Mouse (Mus musculus): Measurements from ENCODE around the gene Dhx37. TPM values are rescaled to one million over a fixed set of nuclear protein-coding genes. Genes with fewer than 3 reads are reported as not detected.
A peak's percentile ranks its signal among the peaks of the same experiment; 100 is the strongest.

The Dhx37 gene
- 7.5 and 9.2 TPM in 2 replicates for polyA plus RNA-seq (2014; fragmentation: Nextera tagmentation; extraction: Ambion mirVana)

DNA sequence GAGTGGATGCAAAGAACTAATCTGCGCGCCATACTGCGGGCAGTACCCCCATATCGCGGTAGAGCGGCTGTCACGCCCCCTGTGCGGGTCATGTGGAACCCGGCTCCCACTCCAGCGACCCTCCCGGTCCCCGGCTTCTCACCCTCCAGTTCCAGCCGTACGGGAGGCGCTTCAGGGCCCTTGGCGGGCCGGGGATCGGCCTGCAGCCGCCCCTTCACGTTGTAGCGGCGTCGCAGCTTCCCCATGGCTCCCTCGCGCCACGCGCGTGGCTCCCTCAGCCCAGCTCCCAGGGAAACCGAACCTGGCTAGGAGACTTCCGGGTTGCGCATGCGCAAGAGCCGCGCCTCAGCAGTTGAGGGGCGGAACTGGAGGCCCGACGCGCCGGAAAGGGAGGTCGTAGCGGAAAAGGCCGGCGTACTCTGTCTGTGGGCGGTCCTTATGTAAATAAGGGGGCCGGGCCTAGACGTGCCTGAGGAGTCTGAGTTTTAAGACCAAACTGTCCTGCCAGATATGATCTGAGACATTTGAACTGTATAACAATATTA is at the start of gene Dhx37:
TSS of gene Dhx37 (minus strand) at position 329 of the 545 bp plus-strand sequence.
- H3K27ac ChIP-seq (ENCODE audit: low read length), result no peak within 1 kb of the TSS; the same call in 1 of the 2 replicates
- peaks cover 7% of the 10 kb centered on the region for H3K4me1 ChIP-seq (ENCODE audit: control insufficient read depth, insufficient read depth, low read length)
- peak within 1 kb of the TSS; percentile 87 for H3K4me3 ChIP-seq (ENCODE audit: low read depth, low read length)
- H3K9ac ChIP-seq (replicated peaks; ENCODE audit: low read depth, low read length), result peak within 1 kb of the TSS; percentile 93
- no peaks in the 10 kb centered on the region for H3K27me3 ChIP-seq (ENCODE audit: control insufficient read depth, insufficient read depth, low read length)
- no peaks in the 10 kb centered on the region for H3K9me3 ChIP-seq (ENCODE audit: control insufficient read depth, low read depth, low read length)
- peaks cover 25% of the 10 kb centered on the region for H3K36me3 ChIP-seq (ENCODE audit: control insufficient read depth, insufficient read depth, low read length)
- under 1% methylated on average over 46 of the region's 46 CpGs for WGBS
- ATAC-seq (ENCODE audit: insufficient number of reproducible peaks, insufficient read depth, low FRiP score, low read depth), result peak; percentile 97
- H3K4me2 ChIP-seq (replicated peaks; ENCODE audit: low read depth, low read length), result peak within 1 kb of the TSS; percentile 87

DNA sequence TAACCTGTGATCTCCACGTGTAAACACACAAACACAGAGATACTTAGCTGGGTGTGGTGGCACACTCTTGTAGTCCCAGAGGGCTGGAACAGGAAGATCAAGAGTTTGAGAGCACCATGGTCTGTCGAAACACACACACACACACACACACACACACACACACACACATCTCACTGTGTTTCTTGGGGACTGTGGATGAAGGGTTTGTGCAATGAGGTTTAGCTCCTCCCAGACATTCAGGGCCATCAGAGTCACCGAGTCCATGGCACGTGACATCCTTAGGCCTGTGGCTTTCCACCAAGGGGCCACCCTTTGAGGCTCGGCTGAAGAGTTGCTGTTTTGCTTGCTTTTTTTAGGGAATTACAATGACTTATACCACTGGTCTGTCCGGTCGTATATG is 48.6 kb upstream of the Dhx37 start:
- no peaks in the 10 kb centered on the region for H3K27me3 ChIP-seq (ENCODE audit: control insufficient read depth, insufficient read depth, low read length)
- 88% methylated on average over 7 of the region's 7 CpGs for WGBS
- H3K9ac ChIP-seq (replicated peaks; ENCODE audit: low read depth, low read length), result no peak overlapping the region
- no peak overlapping the region for H3K27ac ChIP-seq (ENCODE audit: low read length)
- no peak overlapping the region for H3K4me3 ChIP-seq (ENCODE audit: low read depth, low read length)
- H3K36me3 ChIP-seq (ENCODE audit: control insufficient read depth, insufficient read depth, low read length), result peaks cover 16% of the 10 kb centered on the region; the same call in 1 of the 2 replicates
- no peak overlapping the region for H3K4me2 ChIP-seq (replicated peaks; ENCODE audit: low read depth, low read length)
- ATAC-seq (ENCODE audit: insufficient number of reproducible peaks, insufficient read depth, low FRiP score, low read depth), result no peak
- no peaks in the 10 kb centered on the region for H3K9me3 ChIP-seq (ENCODE audit: control insufficient read depth, low read depth, low read length)
- H3K4me1 ChIP-seq (ENCODE audit: control insufficient read depth, insufficient read depth, low read length), result peaks cover 10% of the 10 kb centered on the region

DNA sequence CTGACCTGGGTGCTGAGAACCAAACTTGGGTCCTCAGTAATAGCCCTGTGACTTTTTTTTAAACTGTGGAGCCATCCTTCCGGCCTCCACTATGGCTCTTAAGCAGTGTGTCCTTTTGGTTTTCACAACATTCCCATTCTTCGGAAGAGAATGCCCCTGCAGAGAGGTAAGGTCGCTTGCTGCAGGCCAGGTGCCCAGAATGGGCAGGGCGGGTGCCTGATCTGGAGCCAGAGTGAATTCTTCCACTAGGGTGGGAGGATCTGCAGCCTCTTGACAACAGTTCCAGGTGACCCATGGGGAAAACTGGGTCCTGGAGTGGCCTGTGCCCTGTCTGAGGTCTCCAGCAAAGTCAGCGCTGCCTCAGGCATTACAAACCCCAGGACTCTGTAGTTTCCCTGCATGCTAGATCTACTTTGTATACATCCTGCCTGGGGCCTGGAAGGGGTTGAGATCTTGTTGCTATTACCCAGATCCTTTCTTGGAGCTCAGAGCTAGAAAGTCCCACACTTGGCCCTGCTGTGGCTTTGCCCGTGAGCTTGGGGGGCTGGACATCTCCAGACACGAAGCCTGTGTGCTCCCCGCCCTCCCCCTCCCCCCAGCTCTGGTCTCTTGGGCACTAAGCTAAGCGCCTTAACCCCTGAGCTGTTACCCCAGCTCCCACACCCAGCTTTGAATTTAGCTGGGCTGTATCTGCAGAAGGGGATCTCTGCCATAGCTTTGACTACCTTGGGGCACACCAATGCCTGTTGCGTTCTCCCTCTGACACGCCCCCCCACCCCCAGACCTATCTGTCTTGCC is 46.7 kb upstream of the Dhx37 start:
- ATAC-seq (ENCODE audit: insufficient number of reproducible peaks, insufficient read depth, low FRiP score, low read depth), result no peak
- no peaks in the 10 kb centered on the region for H3K27me3 ChIP-seq (ENCODE audit: control insufficient read depth, insufficient read depth, low read length)
- peaks cover 23% of the 10 kb centered on the region for H3K4me1 ChIP-seq (ENCODE audit: control insufficient read depth, insufficient read depth, low read length)
- peaks cover 9% of the 10 kb centered on the region; the same call in 1 of the 2 replicates for H3K36me3 ChIP-seq (ENCODE audit: control insufficient read depth, insufficient read depth, low read length)
- no peak overlapping the region for H3K4me3 ChIP-seq (ENCODE audit: low read depth, low read length)
- no peak overlapping the region for H3K4me2 ChIP-seq (replicated peaks; ENCODE audit: low read depth, low read length)
- H3K9ac ChIP-seq (replicated peaks; ENCODE audit: low read depth, low read length), result no peak overlapping the region
- H3K9me3 ChIP-seq (ENCODE audit: control insufficient read depth, low read depth, low read length), result no peaks in the 10 kb centered on the region
- 73% methylated on average over 11 of the region's 11 CpGs for WGBS
- no peak overlapping the region; the same call in 1 of the 2 replicates for H3K27ac ChIP-seq (ENCODE audit: low read length)

DNA sequence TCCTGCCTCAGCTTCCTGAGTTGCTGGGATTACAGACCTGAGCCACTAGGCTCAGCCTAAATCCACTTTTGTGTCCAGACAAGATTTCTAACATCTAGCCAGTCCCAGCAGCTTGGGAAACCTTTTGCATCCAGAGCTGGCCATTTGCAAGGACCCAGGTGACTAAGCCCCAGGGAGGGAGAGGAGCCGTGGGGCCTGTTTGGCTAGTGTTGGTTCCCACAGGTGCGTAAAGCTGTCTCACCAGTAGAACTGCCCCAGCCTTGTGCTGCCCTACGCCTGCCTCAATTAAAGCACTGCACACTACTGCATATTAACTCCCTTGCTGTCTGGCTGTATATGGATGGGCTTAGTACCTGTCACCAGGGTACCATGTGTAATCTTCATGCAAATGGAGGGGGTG is 45.5 kb upstream of the Dhx37 start:
- ATAC-seq (ENCODE audit: insufficient number of reproducible peaks, insufficient read depth, low FRiP score, low read depth), result no peak
- Histone ChIP-seq H3K9me3 (ENCODE audit: control insufficient read depth, low read depth, low read length) (no peaks in the 10 kb centered on the region), H3K27ac (ENCODE audit: low read length) (no peak overlapping the region), H3K9ac (replicated peaks; ENCODE audit: low read depth, low read length) (no peak overlapping the region), H3K36me3 (ENCODE audit: control insufficient read depth, insufficient read depth, low read length) (peaks cover 8% of the 10 kb centered on the region; the same call in 1 of the 2 replicates), H3K4me1 (ENCODE audit: control insufficient read depth, insufficient read depth, low read length) (peaks cover 23% of the 10 kb centered on the region), H3K4me3 (ENCODE audit: low read depth, low read length) (no peak overlapping the region), H3K4me2 (replicated peaks; ENCODE audit: low read depth, low read length) (no peak overlapping the region), H3K27me3 (ENCODE audit: control insufficient read depth, insufficient read depth, low read length) (no peaks in the 10 kb centered on the region)
- WGBS, result 84% methylated on average over 3 of the region's 3 CpGs

DNA sequence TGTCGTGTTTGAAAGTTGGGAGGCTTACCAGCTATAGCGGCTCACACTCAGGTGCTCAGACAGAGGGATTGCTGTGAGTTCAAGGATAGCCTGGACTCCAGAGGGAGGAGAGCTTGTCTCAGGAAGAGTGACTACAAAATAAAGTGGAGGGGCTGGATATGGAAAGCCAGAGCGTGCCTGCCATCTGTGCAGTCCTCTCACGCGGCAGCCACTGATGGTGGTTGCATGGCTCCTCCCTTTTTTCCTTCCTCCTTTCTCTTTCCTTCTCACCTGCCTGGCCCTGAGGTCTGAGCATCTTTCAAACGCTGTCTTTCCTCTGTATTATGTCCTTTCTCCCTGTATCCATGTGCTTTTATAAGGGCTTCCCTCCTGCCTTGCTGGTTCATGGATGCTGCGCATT is 44.1 kb upstream of the Dhx37 start:
- peaks cover 1% of the 10 kb centered on the region; the same call in 1 of the 2 replicates for H3K36me3 ChIP-seq (ENCODE audit: control insufficient read depth, insufficient read depth, low read length)
- WGBS, result 80% methylated on average over 7 of the region's 7 CpGs
- H3K4me3 ChIP-seq (ENCODE audit: low read depth, low read length), result no peak overlapping the region
- H3K9ac ChIP-seq (replicated peaks; ENCODE audit: low read depth, low read length), result no peak overlapping the region
- H3K4me2 ChIP-seq (replicated peaks; ENCODE audit: low read depth, low read length), result no peak overlapping the region
- no peaks in the 10 kb centered on the region for H3K27me3 ChIP-seq (ENCODE audit: control insufficient read depth, insufficient read depth, low read length)
- no peak overlapping the region for H3K27ac ChIP-seq (ENCODE audit: low read length)
- no peak for ATAC-seq (ENCODE audit: insufficient number of reproducible peaks, insufficient read depth, low FRiP score, low read depth)
- H3K4me1 ChIP-seq (ENCODE audit: control insufficient read depth, insufficient read depth, low read length), result peaks cover 23% of the 10 kb centered on the region
- no peaks in the 10 kb centered on the region for H3K9me3 ChIP-seq (ENCODE audit: control insufficient read depth, low read depth, low read length)

DNA sequence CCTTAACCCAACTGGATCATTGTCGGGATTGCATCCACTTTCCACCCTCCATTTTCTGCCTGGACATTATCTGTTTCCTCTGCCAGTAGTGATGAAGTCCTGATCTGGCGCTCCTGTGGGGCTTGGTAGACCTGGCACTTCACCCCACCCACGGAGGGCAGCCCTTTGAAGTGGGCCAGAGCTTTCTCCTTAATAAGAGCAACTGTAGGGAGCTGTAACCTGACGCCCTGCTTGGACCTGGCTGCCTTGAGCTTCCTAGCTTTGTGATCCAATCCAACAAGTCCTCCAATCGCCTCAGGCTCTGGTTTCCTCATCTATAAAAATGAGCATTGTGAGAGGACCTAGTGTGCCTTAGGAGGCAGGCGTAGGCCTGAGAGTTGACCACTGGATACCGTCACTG is 43.6 kb upstream of the Dhx37 start:
- Histone ChIP-seq H3K4me2 (replicated peaks; ENCODE audit: low read depth, low read length) (peak overlapping the region; percentile 85), H3K36me3 (ENCODE audit: control insufficient read depth, insufficient read depth, low read length) (no peaks in the 10 kb centered on the region), H3K27me3 (ENCODE audit: control insufficient read depth, insufficient read depth, low read length) (no peaks in the 10 kb centered on the region), H3K4me3 (ENCODE audit: low read depth, low read length) (peak overlapping the region; percentile 81; the same call in 1 of the 2 replicates), H3K9me3 (ENCODE audit: control insufficient read depth, low read depth, low read length) (no peaks in the 10 kb centered on the region), H3K27ac (ENCODE audit: low read length) (no peak overlapping the region), H3K9ac (replicated peaks; ENCODE audit: low read depth, low read length) (no peak overlapping the region), H3K4me1 (ENCODE audit: control insufficient read depth, insufficient read depth, low read length) (peaks cover 23% of the 10 kb centered on the region)
- 62% methylated on average over 7 of the region's 7 CpGs for WGBS
- no peak for ATAC-seq (ENCODE audit: insufficient number of reproducible peaks, insufficient read depth, low FRiP score, low read depth)

DNA sequence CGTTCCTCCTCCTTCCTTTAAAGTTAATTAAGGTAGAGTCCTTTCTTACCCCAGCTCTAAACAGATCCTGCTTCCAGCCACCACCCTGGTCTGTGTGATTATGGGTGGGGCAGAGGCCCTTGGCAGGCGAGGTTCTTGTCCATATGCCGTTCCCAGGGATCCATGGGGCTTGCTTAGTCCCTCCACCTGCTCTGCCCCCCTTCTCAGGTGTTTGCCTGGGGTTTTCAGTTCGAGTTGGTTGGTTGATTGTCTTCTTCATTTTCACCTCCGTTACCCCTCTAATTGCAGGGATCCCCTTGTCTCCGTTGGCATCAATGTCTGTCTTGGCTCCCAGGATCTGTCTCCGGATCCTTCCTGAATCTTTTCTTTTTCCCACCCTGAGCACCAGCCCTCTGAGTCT is 42.9 kb upstream of the Dhx37 start:
- peak overlapping the region; percentile 85 for H3K4me2 ChIP-seq (replicated peaks; ENCODE audit: low read depth, low read length)
- no peaks in the 10 kb centered on the region for H3K27me3 ChIP-seq (ENCODE audit: control insufficient read depth, insufficient read depth, low read length)
- H3K9ac ChIP-seq (replicated peaks; ENCODE audit: low read depth, low read length), result peak overlapping the region; percentile 58; the same call in 1 of the 2 replicates
- no peaks in the 10 kb centered on the region for H3K36me3 ChIP-seq (ENCODE audit: control insufficient read depth, insufficient read depth, low read length)
- H3K9me3 ChIP-seq (ENCODE audit: control insufficient read depth, low read depth, low read length), result no peaks in the 10 kb centered on the region
- 59% methylated on average over 7 of the region's 7 CpGs for WGBS
- H3K27ac ChIP-seq (ENCODE audit: low read length), result no peak overlapping the region
- peaks cover 23% of the 10 kb centered on the region for H3K4me1 ChIP-seq (ENCODE audit: control insufficient read depth, insufficient read depth, low read length)
- no peak for ATAC-seq (ENCODE audit: insufficient number of reproducible peaks, insufficient read depth, low FRiP score, low read depth)
- H3K4me3 ChIP-seq (ENCODE audit: low read depth, low read length), result peak overlapping the region; percentile 81

DNA sequence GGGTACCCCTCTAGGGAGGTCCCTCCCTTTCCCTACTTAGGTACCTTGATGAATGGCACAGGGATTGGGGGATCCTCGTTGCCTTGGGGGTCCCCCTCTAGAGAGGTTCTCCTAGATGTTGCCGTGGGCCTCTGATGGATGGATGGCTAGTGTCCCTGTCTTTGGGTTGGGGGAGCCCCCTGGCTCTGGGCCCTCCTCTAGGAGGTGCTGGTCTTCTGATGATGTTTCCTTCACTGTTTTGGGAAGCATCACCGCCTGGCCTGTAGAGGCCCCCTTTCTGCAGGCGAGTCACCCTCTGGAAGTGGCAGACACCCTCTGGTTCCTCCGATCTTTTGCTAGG is 42.3 kb upstream of the Dhx37 start:
- peak; percentile 4; the same call in 1 of the 2 replicates for ATAC-seq (ENCODE audit: insufficient number of reproducible peaks, insufficient read depth, low FRiP score, low read depth)
- Histone ChIP-seq H3K4me3 (ENCODE audit: low read depth, low read length) (peak overlapping the region; percentile 81), H3K27me3 (ENCODE audit: control insufficient read depth, insufficient read depth, low read length) (no peaks in the 10 kb centered on the region), H3K9me3 (ENCODE audit: control insufficient read depth, low read depth, low read length) (no peaks in the 10 kb centered on the region), H3K27ac (ENCODE audit: low read length) (no peak overlapping the region; the same call in 1 of the 2 replicates), H3K36me3 (ENCODE audit: control insufficient read depth, insufficient read depth, low read length) (no peaks in the 10 kb centered on the region), H3K9ac (replicated peaks; ENCODE audit: low read depth, low read length) (peak overlapping the region; percentile 58), H3K4me1 (ENCODE audit: control insufficient read depth, insufficient read depth, low read length) (peaks cover 23% of the 10 kb centered on the region), H3K4me2 (replicated peaks; ENCODE audit: low read depth, low read length) (peak overlapping the region; percentile 85)
- 10% methylated on average over 5 of the region's 5 CpGs for WGBS

Measured in stomach, embryonic 14.5 days (tissue).